Mouse (Mus musculus) limb, embryonic 14.5 days (tissue): ENCODE measurements around the gene Mylk2. TPM values are rescaled to one million over a fixed set of nuclear protein-coding genes. Genes with fewer than 3 reads are reported as not detected.

Experiments
- ATAC-seq: fragments of 200-750 bp; cut with Nextera tagmentation; 2 replicates; pipeline ENCODE4 v1.8.0; 2017; ENCODE audit warnings: low read depth, moderate number of reproducible peaks, moderate TSS enrichment; ENCODE audit not compliant: low FRiP score
- DNase-seq: peaks from one replicate; pipeline ENCODE4 v3.0.0-alpha.2; 2015; ENCODE audit warnings: low spot score
- H3K27ac ChIP-seq: fragments of 300-500 bp; sonication (generic); replicated peaks from 2 replicates; pipeline ENCODE4 v1.5.1; 2014; ENCODE audit warnings: low read depth, mild to moderate bottlenecking, low read length, moderate library complexity, mixed read lengths
- H3K27me3 ChIP-seq: fragments of 300-500 bp; sonication (generic); 2 replicates; pipeline ENCODE4 v1.6.1; 2014; ENCODE audit warnings: low read length, mixed read lengths; ENCODE audit not compliant: control insufficient read depth, insufficient read depth
- H3K36me3 ChIP-seq: fragments of 300-500 bp; sonication (generic); 2 replicates; pipeline ENCODE4 v1.6.1; 2014; ENCODE audit warnings: mild to moderate bottlenecking, low read length, moderate library complexity, mixed read lengths; ENCODE audit not compliant: control insufficient read depth, insufficient read depth
- H3K4me1 ChIP-seq: fragments of 300-500 bp; sonication (generic); 2 replicates; pipeline ENCODE4 v1.6.1; 2014; ENCODE audit warnings: antibody characterized with exemption, low read length, mixed read lengths; ENCODE audit not compliant: control insufficient read depth, insufficient read depth
- H3K4me2 ChIP-seq: fragments of 300-500 bp; sonication (generic); replicated peaks from 2 replicates; pipeline ENCODE4 v1.6.1; 2014; ENCODE audit warnings: low read depth, mild to moderate bottlenecking, low read length, moderate library complexity; ENCODE audit not compliant: severe bottlenecking
- H3K4me3 ChIP-seq: fragments of 300-500 bp; sonication (generic); replicated peaks from 2 replicates; pipeline ENCODE4 v1.5.1; 2014; ENCODE audit warnings: low read length
- H3K9ac ChIP-seq: fragments of 300-500 bp; sonication (generic); 2 replicates; pipeline ENCODE4 v1.6.1; 2014; ENCODE audit warnings: mild to moderate bottlenecking, low read depth, low read length, moderate library complexity; ENCODE audit not compliant: severe bottlenecking
- H3K9me3 ChIP-seq: fragments of 300-500 bp; sonication (generic); 2 replicates; pipeline ENCODE4 v1.6.1; 2016; ENCODE audit warnings: low read length; ENCODE audit not compliant: control insufficient read depth
- POLR2A ChIP-seq: fragments of 200-500 bp; IDR thresholded peaks from 2 replicates; pipeline ENCODE4 v1.8.0; 2012; ENCODE audit warnings: inconsistent platforms, mild to moderate bottlenecking, moderate library complexity, borderline replicate concordance; ENCODE audit not compliant: insufficient read depth, insufficient read length; ENCODE audit errors: extremely low read depth
- WGBS: fragments of 180-500 bp; shearing (Covaris S2); extraction: QIAGEN DNeasy Blood & Tissue Kit; methylation state at CpG from one replicate; pipeline ENCODE4 v1.1.7; 2014; 5-methylcytosine and 5-hydroxymethylcytosine counted together
- polyA plus RNA-seq, 2 experiments: library from polyadenylated mRNA; depleted of rRNA in 1 of 2; stranded (reverse) in 1 of 2; unstranded in 1 of 2; fragments of >200 nt; fragmentation: Nextera tagmentation in 1 of 2; extraction: Ambion mirVana in 1 of 2; gene quantifications; 2 replicates each; pipeline versions ENCODE4 v1.2.1 to v1.2.3; 2012 to 2014

Mylk2 gene
- 0.40 and 0.62 TPM in 2 replicates for polyA plus RNA-seq (2012; rRNA removed)
- polyA plus RNA-seq (2014; fragmentation: Nextera tagmentation; extraction: Ambion mirVana), result 0.10 TPM in 1 of 2 replicates, not detected in the other

DNA sequence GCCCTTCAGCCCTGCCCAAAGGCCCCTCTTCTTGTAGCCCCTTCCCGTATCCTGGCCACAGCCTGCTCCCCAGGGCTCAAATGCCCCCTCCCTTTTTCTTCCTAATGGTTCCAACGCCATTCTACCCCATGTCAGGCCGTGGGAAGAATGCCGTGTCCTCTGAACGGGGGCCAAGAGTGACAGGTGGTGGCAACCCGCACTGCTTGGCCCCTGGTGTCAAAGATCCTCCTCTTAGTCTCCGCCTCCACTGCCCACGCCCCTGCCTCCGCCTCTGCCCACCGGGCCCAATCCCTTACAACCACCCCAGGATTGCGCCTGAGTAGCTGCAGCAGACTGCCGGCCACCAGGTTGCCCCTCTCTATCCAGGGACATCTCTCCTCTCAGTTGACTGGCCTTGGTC, at the start of gene Mylk2:
Mylk2 (plus strand) TSS at position 322 of the 400 bp plus-strand sequence.
- no peak for TF ChIP-seq POLR2A
- Histone ChIP-seq H3K4me2 (no peak within 1 kb of the TSS), H3K9me3 (no peaks in the 10 kb centered on the region), H3K4me1 (peaks cover 16% of the 10 kb centered on the region), H3K27ac (no peak within 1 kb of the TSS), H3K36me3 (no peaks in the 10 kb centered on the region), H3K27me3 (peaks cover 29% of the 10 kb centered on the region), H3K4me3 (no peak within 1 kb of the TSS), H3K9ac (no peak within 1 kb of the TSS)
- no peak for DNase-seq
- ATAC-seq, result peak; percentile 45; the same call in 1 of the 2 replicates
- 23% methylated on average over 12 of the region's 12 CpGs for WGBS

- 83% methylated on average over 1 of the region's 1 CpGs for WGBS
- H3K4me1 ChIP-seq, result no peaks in the 10 kb centered on the region
- ATAC-seq (no peak), DNase-seq (no peak)
- no peaks in the 10 kb centered on the region for H3K27me3 ChIP-seq
- H3K9me3 ChIP-seq, result no peaks in the 10 kb centered on the region
- no peak overlapping the region for H3K4me2 ChIP-seq
- H3K27ac ChIP-seq, result no peak overlapping the region
- TF ChIP-seq POLR2A, result no peak
- peaks cover 46% of the 10 kb centered on the region for H3K36me3 ChIP-seq
- no peak overlapping the region for H3K9ac ChIP-seq
- no peak overlapping the region for H3K4me3 ChIP-seq
Measured at GRCm38 (mm10) chr2:152861891-152862290, 49.3 kb upstream of the Mylk2 start.

- WGBS, result 95% methylated on average over 3 of the region's 3 CpGs
- no peaks in the 10 kb centered on the region for H3K27me3 ChIP-seq
- no peaks in the 10 kb centered on the region for H3K4me1 ChIP-seq
- DNase-seq (no peak), ATAC-seq (no peak)
- H3K9ac ChIP-seq, result no peak overlapping the region
- H3K4me3 ChIP-seq, result no peak overlapping the region
- no peaks in the 10 kb centered on the region for H3K9me3 ChIP-seq
- peaks cover 53% of the 10 kb centered on the region for H3K36me3 ChIP-seq
- TF ChIP-seq POLR2A, result no peak
- no peak overlapping the region for H3K4me2 ChIP-seq
- no peak overlapping the region for H3K27ac ChIP-seq
Measured at GRCm38 (mm10) chr2:152862638-152863037, 48.5 kb upstream of the Mylk2 start.

- DNase-seq (no peak), ATAC-seq (no peak)
- no peak for TF ChIP-seq POLR2A
- H3K27ac ChIP-seq, result no peak overlapping the region
- H3K4me3 ChIP-seq, result no peak overlapping the region
- no peak overlapping the region for H3K4me2 ChIP-seq
- WGBS, result 94% methylated on average over 6 of the region's 6 CpGs
- no peaks in the 10 kb centered on the region for H3K27me3 ChIP-seq
- no peaks in the 10 kb centered on the region for H3K9me3 ChIP-seq
- H3K4me1 ChIP-seq, result no peaks in the 10 kb centered on the region
- H3K9ac ChIP-seq, result no peak overlapping the region
- H3K36me3 ChIP-seq, result peaks cover 53% of the 10 kb centered on the region
Measured at GRCm38 (mm10) chr2:152863346-152863745, 47.8 kb upstream of the Mylk2 start.

GRCm38 (mm10) chr2:152878239-152878638, 32.9 kb upstream of the Mylk2 start:
- no peak for DNase-seq
- H3K27ac ChIP-seq, result no peak overlapping the region
- no peaks in the 10 kb centered on the region for H3K27me3 ChIP-seq
- no peak for ATAC-seq
- TF ChIP-seq POLR2A, result no peak
- H3K4me2 ChIP-seq, result no peak overlapping the region
- peaks cover 82% of the 10 kb centered on the region for H3K36me3 ChIP-seq
- H3K4me3 ChIP-seq, result no peak overlapping the region
- no peak overlapping the region for H3K9ac ChIP-seq
- no peaks in the 10 kb centered on the region for H3K4me1 ChIP-seq
- WGBS, result 84% methylated on average over 3 of the region's 3 CpGs
- H3K9me3 ChIP-seq, result no peaks in the 10 kb centered on the region

- H3K4me3 ChIP-seq, result no peak overlapping the region
- H3K4me1 ChIP-seq, result no peaks in the 10 kb centered on the region
- ATAC-seq, result no peak
- H3K27me3 ChIP-seq, result no peaks in the 10 kb centered on the region
- peaks cover 86% of the 10 kb centered on the region for H3K36me3 ChIP-seq
- no peak for DNase-seq
- no peak overlapping the region for H3K9ac ChIP-seq
- no peaks in the 10 kb centered on the region for H3K9me3 ChIP-seq
- no peak for TF ChIP-seq POLR2A
- 88% methylated on average over 13 of the region's 13 CpGs for WGBS
- H3K4me2 ChIP-seq, result no peak overlapping the region
- no peak overlapping the region for H3K27ac ChIP-seq
Measured at GRCm38 (mm10) chr2:152880898-152881297, 30.3 kb upstream of the Mylk2 start.
